Mouse (Mus musculus): ENCODE data around the gene Far1. TPM values are rescaled to one million over a fixed set of nuclear protein-coding genes. Genes with fewer than 3 reads are reported as not detected.

The Far1 gene
- total RNA-seq, 4 experiments from 2014 or later: 100 to 145 (median 113) TPM

- no peak for DNase-seq (ENCODE audit: low spot score in 2 of 2)
These were observed 57.5 kb downstream of the Far1 start for GRCm38 (mm10) chr7:113571121-113571520.

- DNase-seq (ENCODE audit: low spot score in 2 of 2): no peak
These were observed 59.1 kb downstream of the Far1 start for GRCm38 (mm10) chr7:113572741-113573140.

- DNase-seq (ENCODE audit: low spot score in 2 of 2): no peak
These were observed 68.5 kb downstream of the Far1 start for GRCm38 (mm10) chr7:113582111-113582510.

GRCm38 (mm10) chr7:113589211-113589610 lies 75.6 kb downstream of the Far1 start:
- DNase-seq (ENCODE audit: low spot score in 2 of 2): no peak

GRCm38 (mm10) chr7:113590330-113590729 lies 76.7 kb downstream of the Far1 start:
- DNase-seq (ENCODE audit: low spot score in 2 of 2): no peak

GRCm38 (mm10) chr7:113591084-113591483 lies 77.5 kb downstream of the Far1 start:
- DNase-seq (ENCODE audit: low spot score in 2 of 2): no peak

GRCm38 (mm10) chr7:113591557-113592354 lies 78.1 kb downstream of the Far1 start:
- DNase-seq (ENCODE audit: low spot score in 2 of 2): no peak

- no peak for DNase-seq (ENCODE audit: low spot score in 2 of 2)
These were observed 79.1 kb downstream of the Far1 start for GRCm38 (mm10) chr7:113592696-113593095.

- peak in 1 of 2 experiments; percentile 39 for DNase-seq (ENCODE audit: low spot score in 2 of 2)
These were observed 80.7 kb downstream of the Far1 start for GRCm38 (mm10) chr7:113594363-113594762.

GRCm38 (mm10) chr7:113597231-113597630 lies 83.6 kb downstream of the Far1 start:
- no peak for DNase-seq (ENCODE audit: low spot score in 2 of 2)

GRCm38 (mm10) chr7:113601803-113602202 lies 88.2 kb downstream of the Far1 start:
- no peak for DNase-seq (ENCODE audit: low spot score in 2 of 2)

GRCm38 (mm10) chr7:113607928-113608327 lies 94.3 kb downstream of the Far1 start:
- DNase-seq (ENCODE audit: low spot score in 2 of 2): peak; percentile 87 to 91

GRCm38 (mm10) chr7:113609027-113609705 lies 95.5 kb downstream of the Far1 start:
- DNase-seq (ENCODE audit: low spot score in 2 of 2): peak; percentile 47 to 69

- DNase-seq (ENCODE audit: low spot score in 2 of 2): no peak
These were observed 99.0 kb downstream of the Far1 start for GRCm38 (mm10) chr7:113612628-113613027.

- no peak for DNase-seq (ENCODE audit: low spot score in 2 of 2)
These were observed 100.7 kb downstream of the Far1 start for GRCm38 (mm10) chr7:113614198-113614927.

- no peak for DNase-seq (ENCODE audit: low spot score in 2 of 2)
These were observed 105.5 kb downstream of the Far1 start for GRCm38 (mm10) chr7:113619166-113619565.

GRCm38 (mm10) chr7:113619768-113620167 lies 106.1 kb downstream of the Far1 start:
- peak; percentile 52 to 73 for DNase-seq (ENCODE audit: low spot score in 2 of 2)

Other genes starting within 250 kb of the Far1 start
- 10 to 100 TPM; 58.7 to 63.6 (median 62.2) TPM for gene Btbd10, start 144.4 kb upstream of the Far1 start, total RNA-seq (2022)
- gene Pth, start 125.3 kb upstream of the Far1 start, total RNA-seq (2022): not detected